Mouse (Mus musculus) liver, embryonic 13.5 days (tissue): ENCODE measurements around the gene Npcd. TPM values are rescaled to one million over a fixed set of nuclear protein-coding genes. Genes with fewer than 3 reads are reported as not detected.

Experiments
- ATAC-seq: fragments of 200-750 bp; cut with Nextera tagmentation; 2 replicates; pipeline ENCODE4 v1.8.0; 2017; ENCODE audit warnings: low read depth, mild to moderate bottlenecking, moderate number of reproducible peaks, moderate library complexity
- DNase-seq: peaks from one replicate; pipeline ENCODE4 v3.0.0; 2022
- H3K27ac ChIP-seq: fragments of 300-500 bp; sonication (generic); 2 replicates; pipeline ENCODE4 v1.5.1; 2015; ENCODE audit warnings: moderate library complexity, mild to moderate bottlenecking, inconsistent platforms
- H3K27me3 ChIP-seq: fragments of 300-500 bp; sonication (generic); 2 replicates; pipeline ENCODE4 v1.6.1; 2015; ENCODE audit warnings: mild to moderate bottlenecking, inconsistent platforms
- H3K36me3 ChIP-seq: fragments of 300-500 bp; sonication (generic); 2 replicates; pipeline ENCODE4 v1.6.1; 2015; ENCODE audit warnings: mild to moderate bottlenecking, inconsistent platforms
- H3K4me1 ChIP-seq: fragments of 300-500 bp; sonication (generic); replicated peaks from 2 replicates; pipeline ENCODE4 v1.6.1; 2015; ENCODE audit warnings: inconsistent platforms
- H3K4me2 ChIP-seq: fragments of 300-500 bp; sonication (generic); 2 replicates; pipeline ENCODE4 v1.6.1; 2015; ENCODE audit warnings: inconsistent platforms, mild to moderate bottlenecking, moderate library complexity
- H3K4me3 ChIP-seq: fragments of 300-500 bp; sonication (generic); replicated peaks from 2 replicates; pipeline ENCODE4 v1.5.1; 2015; ENCODE audit warnings: mild to moderate bottlenecking, inconsistent platforms
- H3K9ac ChIP-seq: fragments of 300-500 bp; sonication (generic); 2 replicates; pipeline ENCODE4 v1.6.1; 2015; ENCODE audit warnings: mild to moderate bottlenecking, inconsistent platforms
- H3K9me3 ChIP-seq: fragments of 300-500 bp; sonication (generic); replicated peaks from 2 replicates; pipeline ENCODE4 v1.6.1; 2016; ENCODE audit warnings: inconsistent platforms
- WGBS: fragments of 180-500 bp; shearing (Covaris S2); methylation state at CpG from one replicate; pipeline ENCODE4 v1.1.7; 2015; ENCODE audit not compliant: insufficient replicate concordance; 5-methylcytosine and 5-hydroxymethylcytosine counted together
- polyA plus RNA-seq: library from polyadenylated mRNA; unstranded; fragments of >200 nt; fragmentation: Nextera tagmentation; extraction: Ambion mirVana; gene quantifications from 2 replicates; pipeline ENCODE4 v1.2.1, GENCODE M21; 2015

Gene Npcd
- polyA plus RNA-seq, 1 experiment from 2014 or later, result not detected

DNA sequence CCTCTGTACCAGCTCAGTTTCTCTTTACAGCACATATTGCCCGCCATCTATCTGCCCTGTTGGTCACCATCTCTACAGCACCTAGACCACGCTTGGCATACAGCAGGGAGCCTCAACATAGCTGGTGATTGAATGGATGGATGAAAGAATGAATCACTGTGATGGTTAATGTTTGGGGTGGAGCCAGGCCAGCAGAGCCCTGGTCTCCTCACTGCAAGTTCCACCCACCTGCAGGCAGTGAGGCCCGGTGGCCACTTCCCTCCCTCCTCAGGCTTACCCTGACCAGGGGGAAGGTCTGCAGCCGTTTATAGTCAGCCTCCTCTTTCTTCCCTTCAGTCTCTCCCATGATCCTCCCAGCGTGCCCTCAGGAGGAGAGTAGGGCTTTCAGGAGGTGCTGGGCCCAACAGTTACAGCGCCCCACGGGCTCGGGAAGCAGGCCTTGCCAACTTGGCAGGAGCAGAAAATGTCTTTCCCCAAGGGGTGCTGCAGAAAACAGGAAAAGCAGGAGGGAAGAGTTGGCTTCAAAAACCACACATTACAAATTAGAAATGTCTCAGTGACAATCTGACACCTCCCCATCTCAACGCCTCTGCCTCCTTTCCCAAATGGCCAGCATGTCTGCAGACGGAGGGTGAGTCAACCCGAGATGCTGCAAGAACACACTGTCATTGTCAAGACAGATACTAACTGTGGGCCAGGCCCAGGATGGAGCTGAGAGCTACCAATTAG is 69.3 kb downstream of the Npcd start:
- no peak for ATAC-seq

DNA sequence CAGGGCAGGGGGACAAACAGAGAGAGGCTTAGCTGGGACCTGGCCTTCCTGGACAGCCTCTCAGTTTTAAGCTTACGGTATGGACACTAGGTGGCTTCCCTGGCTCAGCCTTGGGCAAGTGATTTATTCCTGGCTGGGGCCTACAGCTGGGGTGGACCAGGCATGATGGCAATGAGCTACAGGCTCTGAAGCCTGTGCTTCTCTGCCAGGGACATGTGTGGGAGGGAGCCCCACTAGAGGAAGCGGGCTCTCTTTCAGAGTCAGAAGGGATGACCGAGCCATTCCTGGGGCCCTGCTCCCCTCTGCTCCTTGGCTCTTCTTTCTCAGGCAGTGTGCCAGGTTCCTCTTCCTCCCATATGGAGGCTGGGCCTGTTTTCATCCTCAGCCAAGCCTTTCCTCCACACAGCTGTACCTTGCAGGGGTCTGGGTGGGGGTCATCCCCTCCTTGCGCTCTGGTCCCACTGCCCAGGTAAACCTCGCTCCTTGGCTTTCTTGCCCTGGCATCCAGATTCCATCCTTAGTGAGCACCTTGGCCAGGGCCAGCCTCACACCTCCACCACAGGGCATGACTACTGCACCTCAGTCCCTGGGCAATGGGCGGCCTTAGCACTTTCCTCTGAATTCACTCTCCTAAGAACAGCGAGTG is 70.3 kb downstream of the Npcd start:
- Histone ChIP-seq H3K9me3 (no peaks in the 10 kb centered on the region), H3K9ac (no peak overlapping the region), H3K27me3 (no peaks in the 10 kb centered on the region), H3K4me3 (no peak overlapping the region), H3K4me1 (peaks cover 9% of the 10 kb centered on the region; the same call in 1 of the 2 replicates), H3K4me2 (no peak overlapping the region), H3K36me3 (peaks cover 2% of the 10 kb centered on the region; the same call in 1 of the 2 replicates), H3K27ac (no peak overlapping the region)
- no peak for DNase-seq
- ATAC-seq, result no peak
- WGBS, result 80% methylated on average over 7 of the region's 7 CpGs

More for the DNA sequence above, 69.3 kb downstream of the Npcd start:
- H3K4me3 ChIP-seq, result no peak overlapping the region
- 67% methylated on average over 11 of the region's 11 CpGs for WGBS
- H3K4me2 ChIP-seq, result no peak overlapping the region
- H3K9me3 ChIP-seq, result no peaks in the 10 kb centered on the region
- no peaks in the 10 kb centered on the region for H3K27me3 ChIP-seq
- H3K27ac ChIP-seq, result no peak overlapping the region
- H3K4me1 ChIP-seq, result peaks cover 9% of the 10 kb centered on the region; the same call in 1 of the 2 replicates
- peaks cover 2% of the 10 kb centered on the region; the same call in 1 of the 2 replicates for H3K36me3 ChIP-seq
- DNase-seq, result no peak
- no peak overlapping the region for H3K9ac ChIP-seq

- ATAC-seq (no peak), DNase-seq (no peak)
- H3K36me3 ChIP-seq, result peaks cover 2% of the 10 kb centered on the region; the same call in 1 of the 2 replicates
- no peak overlapping the region for H3K4me3 ChIP-seq
- H3K27me3 ChIP-seq, result no peaks in the 10 kb centered on the region
- WGBS, result 75% methylated on average over 9 of the region's 9 CpGs
- H3K9ac ChIP-seq, result no peak overlapping the region
- peaks cover 3% of the 10 kb centered on the region; the same call in 1 of the 2 replicates for H3K4me1 ChIP-seq
- no peak overlapping the region for H3K4me2 ChIP-seq
- H3K27ac ChIP-seq, result no peak overlapping the region
- H3K9me3 ChIP-seq, result no peaks in the 10 kb centered on the region
These were observed 71.0 kb downstream of the Npcd start for GRCm38 (mm10) chr15:79763001-79763400.

- Histone ChIP-seq H3K9me3 (no peaks in the 10 kb centered on the region), H3K4me3 (no peak overlapping the region), H3K4me2 (no peak overlapping the region), H3K9ac (no peak overlapping the region), H3K27me3 (no peaks in the 10 kb centered on the region), H3K4me1 (peaks cover 9% of the 10 kb centered on the region; the same call in 1 of the 2 replicates), H3K36me3 (peaks cover 2% of the 10 kb centered on the region; the same call in 1 of the 2 replicates), H3K27ac (no peak overlapping the region)
- WGBS, result 71% methylated on average over 6 of the region's 6 CpGs
- DNase-seq (no peak), ATAC-seq (no peak)
These were observed 73.1 kb downstream of the Npcd start for GRCm38 (mm10) chr15:79760956-79761355.

GRCm38 (mm10) chr15:79757118-79757517 is 76.9 kb downstream of the Npcd start:
- H3K4me3 ChIP-seq, result no peak overlapping the region
- H3K36me3 ChIP-seq, result no peaks in the 10 kb centered on the region
- 54% methylated on average over 3 of the region's 3 CpGs for WGBS
- H3K9ac ChIP-seq, result no peak overlapping the region
- H3K9me3 ChIP-seq, result no peaks in the 10 kb centered on the region
- DNase-seq (no peak), ATAC-seq (no peak)
- no peaks in the 10 kb centered on the region for H3K27me3 ChIP-seq
- H3K4me1 ChIP-seq, result peaks cover 11% of the 10 kb centered on the region
- H3K4me2 ChIP-seq, result no peak overlapping the region
- H3K27ac ChIP-seq, result no peak overlapping the region

GRCm38 (mm10) chr15:79755977-79756625 is 77.9 kb downstream of the Npcd start:
- H3K4me1 ChIP-seq, result peaks cover 11% of the 10 kb centered on the region
- H3K4me2 ChIP-seq, result no peak overlapping the region
- H3K9ac ChIP-seq, result no peak overlapping the region
- no peak overlapping the region for H3K4me3 ChIP-seq
- WGBS, result 55% methylated on average over 8 of the region's 8 CpGs
- ATAC-seq, result no peak
- no peaks in the 10 kb centered on the region for H3K9me3 ChIP-seq
- no peak overlapping the region for H3K27ac ChIP-seq
- H3K36me3 ChIP-seq, result no peaks in the 10 kb centered on the region
- no peak for DNase-seq
- no peaks in the 10 kb centered on the region for H3K27me3 ChIP-seq

- DNase-seq, result no peak
- ATAC-seq, result no peak
- Histone ChIP-seq H3K27ac (no peak overlapping the region), H3K36me3 (no peaks in the 10 kb centered on the region), H3K9ac (no peak overlapping the region), H3K9me3 (no peaks in the 10 kb centered on the region), H3K4me3 (no peak overlapping the region), H3K27me3 (no peaks in the 10 kb centered on the region), H3K4me2 (no peak overlapping the region), H3K4me1 (peaks cover 11% of the 10 kb centered on the region)
- 65% methylated on average over 4 of the region's 4 CpGs for WGBS
These were observed 78.9 kb downstream of the Npcd start for GRCm38 (mm10) chr15:79755176-79755575.

GRCm38 (mm10) chr15:79753873-79754272 is 80.2 kb downstream of the Npcd start:
- ATAC-seq, result no peak
- H3K9me3 ChIP-seq, result no peaks in the 10 kb centered on the region
- H3K9ac ChIP-seq, result no peak overlapping the region
- H3K4me1 ChIP-seq, result peaks cover 11% of the 10 kb centered on the region
- no peak for DNase-seq
- H3K4me2 ChIP-seq, result no peak overlapping the region
- no peak overlapping the region for H3K4me3 ChIP-seq
- 48% methylated on average over 4 of the region's 4 CpGs for WGBS
- H3K27ac ChIP-seq, result no peak overlapping the region
- H3K27me3 ChIP-seq, result no peaks in the 10 kb centered on the region
- H3K36me3 ChIP-seq, result no peaks in the 10 kb centered on the region

DNA sequence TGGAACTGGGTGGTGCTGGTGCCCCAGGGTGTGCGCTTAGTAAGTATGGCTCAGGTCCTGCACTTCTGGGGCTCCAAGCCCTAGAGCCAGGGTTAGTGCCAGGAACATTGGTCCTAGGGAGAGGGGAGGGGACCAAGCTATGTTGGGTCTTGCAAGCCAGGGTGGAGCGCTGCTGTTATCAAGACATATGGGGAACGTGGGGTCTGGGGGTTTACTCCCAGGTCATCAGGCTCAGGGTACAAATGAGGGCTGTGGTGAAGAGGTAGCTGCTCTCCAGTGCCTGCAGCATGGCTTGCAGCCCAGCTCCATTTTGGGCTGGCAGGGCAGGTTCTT is 80.7 kb downstream of the Npcd start:
- Histone ChIP-seq H3K4me1 (peaks cover 11% of the 10 kb centered on the region), H3K4me2 (no peak overlapping the region), H3K9ac (no peak overlapping the region), H3K9me3 (no peaks in the 10 kb centered on the region), H3K4me3 (no peak overlapping the region), H3K27me3 (no peaks in the 10 kb centered on the region), H3K36me3 (no peaks in the 10 kb centered on the region), H3K27ac (no peak overlapping the region)
- WGBS, result 79% methylated on average over 3 of the region's 3 CpGs
- 0 out of 2 replicates have a peak, but pooled peaks have one; percentile 16 for ATAC-seq
- no peak for DNase-seq

- 0 out of 2 replicates have a peak, but pooled peaks have one; percentile 14 for ATAC-seq
- WGBS, result 17% methylated on average over 11 of the region's 11 CpGs
- H3K36me3 ChIP-seq, result no peaks in the 10 kb centered on the region
- no peak overlapping the region for H3K4me3 ChIP-seq
- no peaks in the 10 kb centered on the region for H3K27me3 ChIP-seq
- H3K9me3 ChIP-seq, result no peaks in the 10 kb centered on the region
- DNase-seq, result peak; percentile 61
- no peak overlapping the region for H3K4me2 ChIP-seq
- no peak overlapping the region for H3K9ac ChIP-seq
- peaks cover 11% of the 10 kb centered on the region for H3K4me1 ChIP-seq
- no peak overlapping the region for H3K27ac ChIP-seq
These were observed 81.2 kb downstream of the Npcd start for GRCm38 (mm10) chr15:79752742-79753419.

DNA sequence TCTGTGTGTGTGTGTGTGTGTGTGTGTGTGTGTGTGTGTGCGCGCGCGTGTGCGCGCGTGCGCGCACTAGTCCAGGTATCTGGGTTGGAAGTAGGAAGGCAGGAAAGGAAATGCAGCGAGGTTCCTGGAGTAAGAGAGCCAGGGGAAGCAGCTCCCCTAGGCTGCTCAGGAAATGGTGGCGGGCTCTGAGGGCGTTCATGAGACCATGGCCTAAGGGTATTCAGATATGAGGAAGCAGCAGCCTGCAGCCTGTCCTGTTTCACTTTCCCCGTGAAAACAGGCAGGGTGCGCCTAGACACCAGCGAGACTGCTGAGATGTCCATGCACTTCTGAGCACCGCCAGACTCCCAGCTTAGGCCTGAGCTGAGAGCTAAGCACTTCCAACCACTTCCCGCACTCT is 82.3 kb downstream of the Npcd start:
- no peak for ATAC-seq
- H3K4me1 ChIP-seq, result peaks cover 11% of the 10 kb centered on the region
- no peaks in the 10 kb centered on the region for H3K36me3 ChIP-seq
- no peak overlapping the region for H3K27ac ChIP-seq
- H3K4me2 ChIP-seq, result no peak overlapping the region
- H3K4me3 ChIP-seq, result no peak overlapping the region
- no peaks in the 10 kb centered on the region for H3K9me3 ChIP-seq
- H3K27me3 ChIP-seq, result no peaks in the 10 kb centered on the region
- WGBS, result 70% methylated on average over 17 of the region's 17 CpGs
- no peak overlapping the region for H3K9ac ChIP-seq
- no peak for DNase-seq
